Mouse (Mus musculus) midbrain, embryonic 12.5 days (tissue): Measurements from ENCODE around the gene Ap2s1. TPM values are rescaled to one million over a fixed set of nuclear protein-coding genes. Genes with fewer than 3 reads are reported as not detected.
A peak's percentile ranks its signal among the peaks of the same experiment; 100 is the strongest.

ENCODE experiments used
- ATAC-seq: fragments of 200-750 bp; cut with Nextera tagmentation; 2 replicates; pipeline ENCODE4 v1.8.0; 2017; ENCODE audit warnings: low read depth, moderate TSS enrichment, moderate library complexity; ENCODE audit not compliant: low FRiP score
- H3K27ac ChIP-seq: fragments of 300-500 bp; sonication (generic); replicated peaks from 2 replicates; pipeline ENCODE4 v1.5.1; 2016; ENCODE audit warnings: mild to moderate bottlenecking
- H3K27me3 ChIP-seq: fragments of 300-500 bp; sonication (generic); 2 replicates; pipeline ENCODE4 v1.6.1; 2016; ENCODE audit warnings: mild to moderate bottlenecking
- H3K36me3 ChIP-seq: fragments of 300-500 bp; sonication (generic); 2 replicates; pipeline ENCODE4 v1.6.1; 2016
- H3K4me1 ChIP-seq: fragments of 300-500 bp; sonication (generic); 2 replicates; pipeline ENCODE4 v1.6.1; 2016
- H3K4me2 ChIP-seq: fragments of 300-500 bp; sonication (generic); replicated peaks from 2 replicates; pipeline ENCODE4 v1.6.1; 2016; ENCODE audit warnings: mild to moderate bottlenecking, moderate library complexity
- H3K4me3 ChIP-seq: fragments of 300-500 bp; sonication (generic); 2 replicates; pipeline ENCODE4 v1.5.1; 2016; ENCODE audit warnings: mild to moderate bottlenecking
- H3K9ac ChIP-seq: fragments of 300-500 bp; sonication (generic); replicated peaks from 2 replicates; pipeline ENCODE4 v1.6.1; 2016; ENCODE audit warnings: mild to moderate bottlenecking, moderate library complexity
- H3K9me3 ChIP-seq: fragments of 300-500 bp; sonication (generic); 2 replicates; pipeline ENCODE4 v1.6.1; 2016; ENCODE audit warnings: mild to moderate bottlenecking
- whole genome bisulfite sequencing: fragments of 180-500 bp; shearing (Covaris S2); methylation state at CpG from one replicate; pipeline ENCODE4 v1.1.7; 2016; 5-methylcytosine and 5-hydroxymethylcytosine counted together
- polyA plus RNA-seq: library from polyadenylated mRNA; unstranded; fragments of >200 nt; fragmentation: Nextera tagmentation; extraction: Ambion mirVana; gene quantifications from 2 replicates; pipeline ENCODE4 v1.2.1, GENCODE M21; 2016

Gene Ap2s1
- polyA plus RNA-seq, 1 experiment from 2014 or later: 285 TPM

- WGBS: 65% methylated on average over 10 of the region's 11 CpGs
- ATAC-seq: peak; percentile 68; the same call in 1 of the 2 replicates
- no peak overlapping the region for H3K4me2 ChIP-seq
Measured at GRCm38 (mm10) chr7:16758872-16759574, 20.8 kb downstream of the Ap2s1 start.

DNA sequence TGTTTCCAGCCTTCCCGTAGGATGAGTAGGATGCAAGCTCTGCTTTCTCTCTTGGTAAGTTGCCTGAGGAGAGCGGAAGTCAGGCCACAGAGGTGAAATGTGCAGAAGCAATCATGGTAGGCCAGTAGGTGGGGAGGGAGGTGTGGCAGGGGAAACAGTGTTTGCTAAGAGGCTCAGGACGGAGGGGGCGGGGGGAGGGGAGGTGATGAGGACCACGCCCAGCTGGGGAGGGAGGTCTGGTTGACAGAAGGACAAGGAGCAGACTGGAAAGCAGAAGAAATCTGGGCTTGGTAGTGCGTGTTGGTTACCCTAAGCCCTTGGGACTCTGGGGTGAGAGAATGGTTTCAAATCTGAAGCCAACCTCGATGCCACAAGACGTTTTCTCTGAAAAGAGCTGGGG, 22.1 kb downstream of the Ap2s1 start:
- Histone ChIP-seq H3K9me3 (no peaks in the 10 kb centered on the region), H3K4me2 (no peak overlapping the region), H3K4me1 (no peaks in the 10 kb centered on the region), H3K27me3 (no peaks in the 10 kb centered on the region), H3K4me3 (no peak overlapping the region), H3K27ac (no peak overlapping the region), H3K36me3 (no peaks in the 10 kb centered on the region), H3K9ac (no peak overlapping the region)
- no peak for ATAC-seq
- 18% methylated on average over 8 of the region's 8 CpGs for WGBS

More at GRCm38 (mm10) chr7:16758872-16759574, 20.8 kb downstream of the Ap2s1 start:
- Histone ChIP-seq H3K4me1 (no peaks in the 10 kb centered on the region), H3K27ac (no peak overlapping the region), H3K36me3 (no peaks in the 10 kb centered on the region), H3K9me3 (no peaks in the 10 kb centered on the region), H3K4me3 (no peak overlapping the region), H3K9ac (no peak overlapping the region), H3K27me3 (no peaks in the 10 kb centered on the region)

GRCm38 (mm10) chr7:16761005-16761481, 22.8 kb downstream of the Ap2s1 start:
- Histone ChIP-seq H3K36me3 (no peaks in the 10 kb centered on the region), H3K27ac (no peak overlapping the region), H3K4me2 (no peak overlapping the region), H3K27me3 (no peaks in the 10 kb centered on the region), H3K9me3 (no peaks in the 10 kb centered on the region), H3K4me3 (no peak overlapping the region), H3K9ac (no peak overlapping the region), H3K4me1 (no peaks in the 10 kb centered on the region)
- WGBS: 52% methylated on average over 10 of the region's 10 CpGs
- no peak for ATAC-seq

DNA sequence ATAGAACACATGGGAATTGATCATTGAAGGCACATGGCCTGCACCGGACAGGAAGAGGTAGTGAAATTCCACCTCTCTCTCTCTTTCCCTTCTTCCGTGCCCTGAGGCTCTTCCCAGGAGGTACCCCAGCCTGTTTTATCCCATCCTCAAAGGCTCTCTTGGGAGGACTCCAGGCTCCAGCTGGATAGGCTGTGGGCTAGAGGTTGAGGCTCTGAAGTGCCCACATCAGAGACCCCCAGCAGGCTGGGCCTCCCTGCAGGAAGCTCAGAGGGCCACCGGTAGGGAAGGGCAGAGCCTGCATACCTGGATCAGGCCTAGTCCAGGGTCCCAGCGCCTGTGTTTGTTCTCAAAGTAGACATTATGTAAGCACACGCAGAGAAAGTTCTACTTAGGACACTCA, 23.4 kb downstream of the Ap2s1 start:
- H3K4me1 ChIP-seq: no peaks in the 10 kb centered on the region; the same call in 1 of the 2 replicates
- H3K4me2 ChIP-seq: no peak overlapping the region
- ATAC-seq: no peak
- H3K4me3 ChIP-seq: no peak overlapping the region
- WGBS: 66% methylated on average over 5 of the region's 5 CpGs
- no peak overlapping the region for H3K9ac ChIP-seq
- H3K27ac ChIP-seq: no peak overlapping the region
- no peaks in the 10 kb centered on the region for H3K9me3 ChIP-seq
- no peaks in the 10 kb centered on the region for H3K36me3 ChIP-seq
- no peaks in the 10 kb centered on the region for H3K27me3 ChIP-seq

- 88% methylated on average over 7 of the region's 7 CpGs for WGBS
Measured at GRCm38 (mm10) chr7:16763463-16764218, 25.4 kb downstream of the Ap2s1 start.

DNA sequence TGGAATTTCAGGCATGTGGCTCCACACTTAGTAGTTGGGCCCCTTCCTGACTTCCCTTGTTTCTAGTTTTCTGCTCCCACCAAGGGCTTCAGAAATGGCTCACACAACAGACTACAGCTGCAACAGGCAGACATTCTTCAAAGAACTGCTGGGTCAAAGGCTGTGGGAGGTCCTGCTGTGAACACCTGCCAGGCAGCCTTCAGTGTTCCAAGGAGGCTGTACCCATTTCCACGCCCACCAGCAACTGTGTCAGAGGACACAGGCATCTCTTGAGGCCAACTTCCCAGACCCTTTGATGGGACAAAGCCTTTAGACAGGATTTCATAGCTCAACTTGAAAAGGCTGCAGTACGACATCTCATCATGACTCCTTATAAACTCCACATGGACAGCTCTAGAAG, 28.2 kb downstream of the Ap2s1 start:
- no peak overlapping the region for H3K4me2 ChIP-seq
- no peak overlapping the region for H3K9ac ChIP-seq
- no peaks in the 10 kb centered on the region for H3K27me3 ChIP-seq
- no peaks in the 10 kb centered on the region for H3K36me3 ChIP-seq
- no peak overlapping the region for H3K4me3 ChIP-seq
- 29% methylated on average over 2 of the region's 2 CpGs for WGBS
- no peaks in the 10 kb centered on the region; the same call in 1 of the 2 replicates for H3K4me1 ChIP-seq
- no peak for ATAC-seq
- no peaks in the 10 kb centered on the region for H3K9me3 ChIP-seq
- H3K27ac ChIP-seq: no peak overlapping the region

More at GRCm38 (mm10) chr7:16763463-16764218, 25.4 kb downstream of the Ap2s1 start:
- no peaks in the 10 kb centered on the region; the same call in 1 of the 2 replicates for H3K4me1 ChIP-seq
- H3K4me3 ChIP-seq: no peak overlapping the region
- no peaks in the 10 kb centered on the region for H3K36me3 ChIP-seq
- no peaks in the 10 kb centered on the region for H3K27me3 ChIP-seq
- H3K4me2 ChIP-seq: no peak overlapping the region
- no peaks in the 10 kb centered on the region for H3K9me3 ChIP-seq
- no peak for ATAC-seq
- H3K9ac ChIP-seq: no peak overlapping the region
- H3K27ac ChIP-seq: no peak overlapping the region

GRCm38 (mm10) chr7:16775888-16776287, 37.7 kb downstream of the Ap2s1 start:
- Histone ChIP-seq H3K27me3 (no peaks in the 10 kb centered on the region), H3K9me3 (no peaks in the 10 kb centered on the region), H3K4me3 (no peak overlapping the region), H3K36me3 (no peaks in the 10 kb centered on the region), H3K4me2 (no peak overlapping the region), H3K9ac (no peak overlapping the region), H3K27ac (no peak overlapping the region), H3K4me1 (peaks cover 4% of the 10 kb centered on the region; the same call in 1 of the 2 replicates)
- ATAC-seq: no peak
- WGBS: 66% methylated on average over 5 of the region's 5 CpGs

DNA sequence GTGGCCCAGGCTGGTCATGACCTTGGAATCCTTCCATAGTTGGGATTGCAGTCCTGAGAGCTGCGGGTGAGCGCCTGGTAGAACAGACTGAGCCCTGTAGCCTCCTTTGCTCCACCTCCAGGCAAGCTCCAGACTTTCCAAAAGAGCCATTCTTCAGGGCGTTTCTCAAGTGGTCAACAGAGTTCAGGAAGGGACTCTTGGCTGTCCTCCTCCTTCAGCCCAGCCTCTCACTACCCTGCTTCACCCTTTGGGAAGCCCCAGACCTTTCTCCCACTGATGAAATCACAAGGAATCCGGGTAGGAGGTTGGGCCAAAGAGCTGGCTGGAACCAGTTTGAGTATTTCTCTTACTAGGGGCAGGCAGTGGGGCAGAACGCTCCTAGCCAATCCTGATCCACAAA, 41.9 kb downstream of the Ap2s1 start:
- peaks cover 9% of the 10 kb centered on the region; the same call in 1 of the 2 replicates for H3K27me3 ChIP-seq
- H3K4me2 ChIP-seq: no peak overlapping the region
- no peak overlapping the region for H3K27ac ChIP-seq
- peaks cover 34% of the 10 kb centered on the region for H3K4me1 ChIP-seq
- no peak overlapping the region for H3K4me3 ChIP-seq
- no peak for ATAC-seq
- no peaks in the 10 kb centered on the region for H3K36me3 ChIP-seq
- 78% methylated on average over 5 of the region's 5 CpGs for WGBS
- H3K9ac ChIP-seq: no peak overlapping the region
- H3K9me3 ChIP-seq: no peaks in the 10 kb centered on the region

- 0 out of 2 replicates have a peak within 1 kb of the TSS, but pooled peaks have one; percentile 46 for H3K27ac ChIP-seq
- peak within 1 kb of the TSS; percentile 99 for H3K4me2 ChIP-seq
- no peaks in the 10 kb centered on the region for H3K9me3 ChIP-seq
- peaks cover 36% of the 10 kb centered on the region for H3K4me1 ChIP-seq
- H3K27me3 ChIP-seq: peaks cover 9% of the 10 kb centered on the region; the same call in 1 of the 2 replicates
- peak; percentile 85 for ATAC-seq
- WGBS: 3% methylated on average over 34 of the region's 34 CpGs
- H3K9ac ChIP-seq: peak within 1 kb of the TSS; percentile 73
- peak within 1 kb of the TSS; percentile 69 for H3K4me3 ChIP-seq
- H3K36me3 ChIP-seq: no peaks in the 10 kb centered on the region
Measured at GRCm38 (mm10) chr7:16780825-16781554, 42.8 kb downstream of the Ap2s1 start, which contains the start of gene Slc1a5. Gene Slc1a5 (plus strand): TSS chr7:16781340.

DNA sequence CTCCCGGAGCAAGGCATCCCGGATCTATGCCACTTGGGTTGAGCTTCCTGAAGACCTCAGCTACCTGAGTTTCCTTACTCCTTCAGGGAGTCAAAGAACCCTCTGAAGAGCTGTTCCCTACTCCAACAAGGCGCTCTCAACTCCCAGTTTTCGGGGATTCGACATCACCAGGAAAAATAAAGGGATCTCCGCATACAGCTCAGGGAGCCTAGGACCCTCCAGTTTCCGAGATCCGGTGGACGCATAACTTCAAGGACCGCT, 43.3 kb downstream of the Ap2s1 start:
- under 1% methylated on average over 10 of the region's 10 CpGs for WGBS
- peaks cover 9% of the 10 kb centered on the region; the same call in 1 of the 2 replicates for H3K27me3 ChIP-seq

GRCm38 (mm10) chr7:16781816-16782554, 43.8 kb downstream of the Ap2s1 start:
- Histone ChIP-seq H3K36me3 (no peaks in the 10 kb centered on the region), H3K4me2 (peak overlapping the region; percentile 99), H3K4me1 (peaks cover 36% of the 10 kb centered on the region), H3K27ac (no peak overlapping the region), H3K27me3 (peaks cover 9% of the 10 kb centered on the region; the same call in 1 of the 2 replicates), H3K9me3 (no peaks in the 10 kb centered on the region), H3K9ac (peak overlapping the region; percentile 73), H3K4me3 (peak overlapping the region; percentile 69)
- WGBS: under 1% methylated on average over 60 of the region's 60 CpGs
- ATAC-seq: peak; percentile 17; the same call in 1 of the 2 replicates

More for the DNA sequence above, 43.3 kb downstream of the Ap2s1 start:
- Histone ChIP-seq H3K9me3 (no peaks in the 10 kb centered on the region), H3K9ac (peak overlapping the region; percentile 73), H3K4me3 (peak overlapping the region; percentile 69), H3K27ac (0 out of 2 replicates have a peak overlapping the region, but pooled peaks have one; percentile 26), H3K4me1 (peaks cover 36% of the 10 kb centered on the region), H3K4me2 (peak overlapping the region; percentile 99), H3K36me3 (no peaks in the 10 kb centered on the region)
- peak; percentile 20; the same call in 1 of the 2 replicates for ATAC-seq
